Mouse (Mus musculus) Muller cell, postnatal 12 days (primary cell): ENCODE results near the gene Gm10188.

Experiments
- DNase-seq: peaks from one replicate; pipeline ENCODE4 v3.0.0-alpha.2; 2015; ENCODE audit errors: inconsistent ontology term

Gene Gm10188

DNA sequence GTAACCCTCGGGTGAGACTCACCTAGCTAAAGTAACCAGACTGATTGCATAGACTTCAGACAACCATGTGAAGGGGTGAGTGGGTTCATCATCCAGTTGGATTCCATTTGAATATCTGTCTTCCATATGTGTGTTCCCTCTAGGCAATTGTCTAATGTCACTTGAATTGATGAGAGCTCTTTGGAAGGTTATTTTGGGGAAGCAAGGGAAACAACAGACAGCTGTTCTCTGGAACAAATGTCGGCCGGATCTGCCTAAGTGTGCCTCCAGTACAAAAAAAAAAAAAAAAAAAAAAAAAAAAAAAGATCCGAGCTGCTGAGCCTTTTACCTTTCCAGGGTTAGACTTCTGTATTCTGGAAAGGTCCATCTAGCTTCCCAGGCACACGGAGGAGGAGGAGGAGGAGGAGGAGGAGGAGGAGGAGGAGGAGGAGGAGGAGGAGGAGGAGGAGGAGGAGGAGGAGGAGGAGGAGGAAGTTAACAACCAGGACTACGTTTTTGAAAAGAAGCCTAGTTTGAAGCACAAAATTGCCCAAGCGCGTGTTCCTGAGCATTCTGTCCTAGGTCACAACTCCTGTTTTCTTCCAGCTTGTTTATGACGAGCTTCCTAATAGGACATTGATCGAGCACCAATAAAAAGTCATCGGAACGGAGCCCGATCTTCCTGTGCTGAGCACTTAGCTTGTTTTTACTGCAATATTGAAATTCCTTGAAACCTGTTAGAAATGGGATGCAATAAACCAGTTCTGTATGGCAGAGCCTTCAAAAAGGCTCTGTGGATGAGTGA is 3.1 kb downstream of the Gm10188 start:
- no peak for DNase-seq

DNA sequence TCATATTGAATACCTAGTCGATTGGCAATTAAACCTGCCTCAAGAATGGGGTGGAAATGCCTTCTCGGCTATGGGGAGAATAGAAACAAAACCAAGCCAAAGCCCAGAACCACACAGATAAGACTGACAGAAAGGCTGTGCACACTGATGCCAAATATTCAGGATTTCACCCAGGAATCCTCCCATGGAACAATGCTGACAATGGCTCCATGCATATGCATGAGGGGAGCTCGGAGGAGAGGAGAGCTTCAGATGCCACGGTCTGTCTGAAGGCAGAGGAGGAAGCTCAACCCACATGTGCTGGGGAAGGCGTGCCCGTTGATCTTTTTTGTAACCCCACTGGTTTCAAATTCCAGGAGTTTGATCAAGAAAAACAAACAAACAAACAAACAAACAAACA is 7.4 kb downstream of the Gm10188 start:
- DNase-seq, result peak; percentile 31

DNA sequence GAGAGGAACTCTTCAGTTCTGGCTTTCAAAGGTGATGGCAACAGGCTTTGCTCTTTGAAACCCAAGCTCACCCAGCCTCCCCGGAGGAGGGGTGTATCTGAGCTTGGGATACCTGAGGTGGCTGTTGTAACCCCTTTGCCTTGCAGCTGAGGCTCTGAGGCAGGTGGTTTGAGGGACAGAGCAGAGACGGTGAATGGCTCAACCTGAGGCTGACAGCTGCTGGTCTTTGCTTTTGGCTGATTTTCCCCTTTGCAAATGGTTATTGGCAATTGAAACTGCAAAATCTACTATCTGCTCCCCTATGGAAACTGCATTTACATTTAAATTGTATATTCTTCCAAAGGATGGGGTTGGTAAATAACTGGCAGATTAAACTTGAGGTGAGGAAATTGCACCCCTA is 7.9 kb downstream of the Gm10188 start:
- no peak for DNase-seq

DNA sequence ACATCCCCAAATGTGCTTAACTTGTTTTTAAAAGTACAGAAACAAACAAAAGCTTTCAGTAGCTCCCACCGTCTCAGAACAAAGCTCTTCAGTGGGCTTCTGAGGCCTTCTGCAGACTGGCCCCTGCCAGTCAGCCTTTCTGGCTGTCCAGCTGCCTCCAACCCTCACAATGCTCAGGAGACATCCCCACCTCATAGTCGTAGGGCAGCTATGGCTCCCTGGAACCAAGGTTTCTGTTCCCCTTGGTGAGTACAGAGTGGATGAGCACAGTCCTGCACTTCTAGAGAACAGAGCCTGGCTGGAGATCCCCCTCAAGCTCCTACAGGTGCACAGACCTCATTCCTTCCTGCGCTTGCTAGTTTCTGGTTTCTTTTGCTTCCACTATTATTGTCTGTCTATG is 13.3 kb downstream of the Gm10188 start:
- no peak for DNase-seq

DNA sequence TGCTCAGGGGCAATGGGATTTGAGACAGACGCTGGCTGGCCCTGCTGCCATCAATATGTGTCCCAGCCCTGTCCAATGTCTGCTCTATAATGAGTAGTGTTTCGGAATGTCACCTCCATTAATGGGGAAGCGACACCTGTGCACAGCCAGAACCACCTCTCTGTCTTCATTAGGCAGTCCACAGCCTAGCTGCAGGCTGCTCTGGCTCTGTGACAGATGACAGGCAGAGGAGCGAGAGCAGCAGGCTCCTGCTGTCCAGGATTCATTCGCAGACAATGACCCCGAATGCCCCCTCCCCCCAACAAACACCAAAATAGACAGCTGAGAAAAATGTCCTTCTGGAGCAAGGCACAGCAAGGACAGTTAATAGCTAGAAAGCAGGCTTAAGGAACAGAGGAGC is 16.5 kb downstream of the Gm10188 start:
- peak; percentile 39 for DNase-seq

DNA sequence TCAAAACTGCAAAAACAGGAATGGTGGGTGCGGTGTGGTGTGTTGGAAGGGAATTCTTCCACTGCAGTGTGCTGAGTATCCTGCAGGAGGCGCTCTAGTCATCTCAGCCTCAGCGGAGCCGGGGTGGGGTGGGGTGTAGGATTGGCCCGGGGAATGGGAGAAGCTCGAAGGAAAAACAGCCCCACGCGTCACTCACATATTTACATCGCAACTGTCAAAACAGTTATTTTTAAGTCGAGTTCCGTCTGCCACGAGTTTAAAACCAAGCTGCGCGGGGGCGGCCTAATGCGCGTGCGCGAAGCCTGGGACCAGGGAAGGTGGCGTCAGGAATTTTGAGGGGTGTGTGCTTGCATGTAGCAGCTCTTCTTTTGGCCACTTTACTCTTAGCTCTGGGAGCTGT is 17.3 kb downstream of the Gm10188 start:
- DNase-seq, result peak; percentile 49

DNA sequence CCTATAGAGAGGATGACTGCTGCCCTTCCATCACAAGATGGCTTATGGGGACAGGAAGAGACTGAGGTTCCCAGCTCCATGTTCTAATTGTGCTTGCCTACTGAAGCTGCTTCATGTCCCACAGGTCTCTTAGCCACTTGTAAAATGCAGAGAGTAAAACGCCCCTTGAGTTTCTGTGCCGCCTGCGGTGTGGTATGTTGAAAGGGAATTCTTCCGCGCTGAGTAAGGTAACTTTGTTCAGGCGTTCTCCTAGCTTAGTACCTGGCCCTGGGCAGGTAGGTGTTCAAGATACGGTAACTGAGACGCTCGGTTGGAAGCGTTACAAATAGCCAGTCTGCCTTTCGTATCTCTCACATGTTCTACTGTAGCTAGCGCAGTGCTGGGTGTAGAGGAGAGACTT is 17.9 kb downstream of the Gm10188 start:
- no peak for DNase-seq

DNA sequence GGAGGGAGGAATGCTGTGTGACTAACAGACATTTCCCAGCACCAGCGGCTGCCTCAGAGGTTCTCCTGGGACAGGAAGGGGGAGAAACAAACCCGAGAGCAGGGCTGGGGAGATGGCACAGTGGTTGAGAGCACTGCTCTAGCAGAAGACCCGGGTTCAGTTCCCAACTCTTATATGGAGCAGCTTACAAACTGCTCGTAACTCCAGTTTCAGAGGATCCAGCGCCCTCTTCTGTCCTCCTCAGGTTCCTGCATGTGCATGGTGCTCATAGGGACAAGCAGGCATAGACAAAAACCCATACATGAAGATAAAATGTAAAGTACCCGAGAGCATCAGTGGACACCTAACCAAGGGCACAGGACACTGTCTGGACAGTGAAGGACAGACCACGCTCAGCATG is 18.6 kb downstream of the Gm10188 start:
- DNase-seq, result no peak

DNA sequence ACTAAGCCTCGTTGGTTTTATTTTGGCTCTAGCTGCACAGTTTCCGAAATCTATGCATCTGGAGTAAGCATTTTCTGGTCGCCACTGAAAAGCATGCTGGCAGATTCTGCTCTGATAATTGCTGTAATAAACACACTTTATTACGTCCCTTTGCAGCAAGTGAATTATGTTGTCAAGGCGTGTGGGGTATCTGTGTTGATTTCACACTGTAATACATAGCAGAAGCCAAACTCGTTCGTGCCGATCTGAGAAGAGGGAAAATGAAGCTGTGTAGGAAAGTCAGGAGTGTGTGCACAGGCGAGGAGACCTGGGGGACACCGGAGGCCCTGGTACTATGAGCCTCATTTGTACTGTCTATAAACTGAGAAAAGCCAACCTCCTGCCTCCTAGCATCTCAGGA is 20.2 kb downstream of the Gm10188 start:
- DNase-seq, result no peak

DNA sequence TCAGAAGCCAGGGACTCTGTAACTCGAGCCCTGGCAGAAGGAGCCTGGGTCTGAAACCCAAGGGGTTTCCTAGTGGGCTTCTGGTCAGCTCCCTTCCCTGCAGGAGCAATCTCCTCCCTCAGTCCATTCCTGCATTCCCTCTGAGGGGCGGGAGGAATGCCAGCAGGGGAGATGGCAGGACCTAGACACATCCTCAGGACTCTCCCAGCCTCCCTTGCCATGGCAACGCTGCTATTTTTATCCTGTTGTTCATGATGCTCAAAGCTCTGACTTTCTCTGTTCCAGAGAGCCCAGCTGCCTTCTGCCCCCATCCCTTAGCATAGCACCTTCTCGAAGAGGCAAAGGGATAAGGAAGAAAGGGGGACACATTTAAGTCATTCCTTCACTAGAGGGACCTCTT is 21.4 kb downstream of the Gm10188 start:
- peak; percentile 79 for DNase-seq

DNA sequence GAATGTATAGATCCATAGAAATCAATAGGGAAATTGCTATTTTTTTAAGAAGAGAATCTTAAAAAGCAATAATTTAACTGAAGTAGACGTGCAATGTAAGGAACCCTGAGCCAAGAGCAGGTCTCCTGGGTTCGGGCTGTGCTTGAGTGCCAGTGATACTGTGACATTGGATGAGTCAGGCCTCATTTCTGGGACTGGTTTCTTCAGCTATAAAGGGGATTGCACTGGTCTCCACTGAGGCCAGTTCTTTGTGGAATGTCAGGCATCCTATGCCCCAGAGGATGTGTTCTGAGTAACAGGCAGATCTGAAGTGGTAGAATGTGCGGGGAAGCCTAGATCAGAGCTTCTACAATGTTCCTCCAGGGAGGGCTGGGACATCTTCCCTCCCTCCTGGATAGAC is 22.7 kb downstream of the Gm10188 start:
- peak; percentile 71 for DNase-seq

DNA sequence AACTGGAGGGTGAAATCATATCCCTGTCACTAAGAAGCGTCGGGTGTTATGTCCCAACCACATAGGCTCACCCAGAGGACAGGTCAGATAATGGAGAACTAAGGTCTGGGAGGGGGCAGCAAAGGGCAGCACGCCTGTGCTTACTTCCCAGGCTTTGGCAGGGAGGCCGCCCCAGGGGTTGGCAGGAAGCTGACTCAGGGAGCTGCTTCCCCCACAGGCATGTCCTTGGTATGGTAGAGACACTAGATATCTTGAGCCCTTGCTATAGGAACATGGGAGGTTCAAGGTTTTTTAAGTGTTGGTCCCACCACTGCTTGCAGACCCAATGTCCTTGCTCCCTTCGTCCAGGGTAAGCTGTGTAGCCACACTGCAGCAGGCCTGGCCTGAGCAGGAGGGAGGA is 23.6 kb downstream of the Gm10188 start:
- no peak for DNase-seq

DNA sequence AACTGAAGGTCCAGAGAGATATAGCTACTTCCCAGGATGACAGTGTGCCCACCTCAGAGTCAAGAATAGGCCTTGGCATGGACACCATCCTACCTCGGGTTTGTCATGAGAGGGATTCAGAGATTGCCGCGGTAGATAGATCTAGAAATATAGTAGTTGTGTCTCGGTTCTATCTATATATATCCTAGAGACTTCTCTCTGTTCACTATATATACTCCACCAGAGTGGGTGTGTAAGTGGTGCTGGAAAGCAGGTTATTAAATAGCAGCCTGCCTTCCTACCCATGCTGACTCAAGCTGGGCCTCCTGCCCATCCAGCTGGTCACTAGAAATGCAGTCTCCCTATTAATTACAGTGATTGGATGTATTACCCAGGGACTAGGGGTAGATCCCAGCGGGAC is 26.8 kb downstream of the Gm10188 start:
- DNase-seq, result no peak

DNA sequence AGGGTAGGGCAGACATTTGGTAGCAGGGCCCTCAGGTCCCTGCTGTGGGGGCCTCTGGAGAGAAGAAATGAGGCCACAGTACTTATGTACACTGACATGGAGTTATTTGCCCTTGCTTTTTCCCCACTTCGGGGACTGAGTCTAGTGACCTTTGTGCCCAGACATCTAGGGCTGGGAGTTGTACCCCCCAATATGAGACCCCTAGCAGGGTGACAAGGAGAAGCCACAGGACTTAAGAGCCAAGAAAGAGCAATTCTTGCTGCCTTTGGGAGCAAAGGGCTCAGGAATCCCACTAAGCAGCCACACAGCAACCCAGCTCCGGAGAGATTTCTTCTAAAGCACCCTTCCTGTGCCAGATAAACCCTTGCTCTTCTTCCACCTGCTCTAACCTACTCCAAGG is 27.6 kb downstream of the Gm10188 start:
- DNase-seq, result no peak

DNA sequence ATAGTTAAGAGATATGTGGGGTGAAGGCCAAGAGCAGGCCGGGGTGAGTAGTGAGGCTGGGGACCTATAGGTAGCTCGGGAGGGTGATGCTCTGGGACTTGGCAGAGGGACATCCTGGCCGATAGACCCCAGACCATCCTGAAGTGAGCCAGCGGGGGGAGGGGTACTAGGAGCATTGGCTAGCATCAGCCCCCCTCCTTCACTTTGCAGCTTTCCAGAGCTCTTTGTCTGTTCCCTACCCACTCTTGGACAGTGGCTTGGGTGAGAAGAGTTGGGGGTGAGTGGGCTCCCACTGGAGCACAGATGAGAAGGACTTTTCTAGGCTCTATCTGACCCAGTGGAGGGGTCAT is 28.1 kb downstream of the Gm10188 start:
- DNase-seq, result no peak

DNA sequence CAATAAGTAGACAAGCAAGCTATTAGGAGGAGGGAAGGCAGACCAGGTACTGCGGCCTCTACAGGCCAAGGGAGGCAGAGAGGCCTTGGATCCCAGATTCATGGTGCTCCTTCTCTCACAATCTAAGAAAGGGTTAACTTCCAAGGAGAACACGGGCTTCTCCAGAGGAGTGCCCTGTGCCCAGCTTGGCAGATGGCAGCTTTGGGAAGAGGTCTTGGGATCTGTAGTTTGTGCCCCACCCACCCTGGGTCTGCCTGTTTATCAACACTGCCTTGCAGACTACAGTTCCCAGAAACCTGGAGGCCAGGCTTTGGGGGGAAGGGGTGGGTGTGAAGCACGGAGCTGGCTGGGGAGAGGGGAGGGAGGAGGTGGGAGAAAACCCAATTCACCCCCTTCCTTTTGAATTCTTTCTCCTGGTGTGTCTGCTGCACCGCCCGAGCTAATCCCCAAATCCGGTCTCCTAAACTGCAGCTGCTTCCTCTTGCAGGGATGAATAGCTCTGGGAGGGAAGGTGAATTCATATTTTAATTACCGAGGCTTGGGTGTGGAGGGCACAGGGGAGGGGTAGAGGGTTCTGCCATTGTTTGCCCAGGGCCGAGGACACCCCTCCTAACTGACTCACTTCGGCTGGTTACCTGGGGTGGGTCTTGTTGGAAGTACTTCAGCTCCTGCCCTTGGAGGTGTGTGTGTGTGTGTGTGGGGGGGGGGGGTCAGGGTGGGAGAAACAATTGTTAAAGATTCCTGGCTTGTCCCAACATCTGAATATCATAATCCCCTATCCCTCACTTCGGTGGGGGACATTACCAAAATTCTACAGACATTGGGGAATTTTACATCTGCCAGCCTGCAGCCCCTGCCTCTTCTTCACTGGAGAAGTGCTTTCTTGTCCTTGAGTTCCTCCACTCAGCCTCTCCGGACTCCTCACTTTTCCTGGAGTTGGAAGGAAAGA is 28.7 kb downstream of the Gm10188 start:
- DNase-seq, result no peak

DNA sequence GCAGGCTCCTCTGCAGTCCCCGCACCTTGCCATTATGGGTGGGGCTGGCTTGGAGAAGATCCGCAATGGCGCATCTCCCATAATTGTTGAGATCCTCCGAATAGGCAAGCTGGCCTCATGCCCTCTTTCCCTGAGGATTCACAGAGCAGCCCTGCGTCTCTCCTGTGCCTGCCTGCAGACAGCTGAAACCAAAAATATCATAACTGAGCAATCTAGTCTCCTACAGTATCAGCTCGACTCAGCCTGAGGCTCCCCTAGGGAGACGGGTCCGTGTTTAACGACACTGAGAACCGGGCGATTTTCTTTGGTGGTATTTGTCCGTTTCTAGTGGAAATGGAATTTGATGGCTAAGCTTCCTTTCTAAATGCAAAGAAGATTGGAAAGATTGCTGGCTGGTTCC is 29.6 kb downstream of the Gm10188 start:
- DNase-seq, result no peak

DNA sequence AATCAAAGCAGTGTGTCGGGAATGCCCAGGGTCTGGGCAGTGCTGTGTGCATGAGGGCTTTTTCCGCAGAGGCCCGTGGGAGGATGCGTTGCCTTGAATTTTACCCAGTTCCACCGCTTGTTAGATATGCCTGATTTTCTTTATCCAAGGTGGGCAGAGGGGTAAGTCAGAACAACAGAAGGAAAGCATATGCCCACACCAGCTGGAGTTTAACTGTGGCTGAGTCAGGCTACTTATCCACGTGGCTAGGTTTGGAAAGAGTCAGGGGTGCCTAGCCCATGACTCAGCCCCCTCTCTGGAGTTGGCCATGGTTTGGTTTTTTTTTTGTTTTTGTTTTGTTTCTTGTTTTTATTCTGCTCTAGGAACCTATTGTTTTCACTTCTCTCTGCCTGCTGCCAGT is 30.3 kb downstream of the Gm10188 start:
- DNase-seq, result peak; percentile 81

DNA sequence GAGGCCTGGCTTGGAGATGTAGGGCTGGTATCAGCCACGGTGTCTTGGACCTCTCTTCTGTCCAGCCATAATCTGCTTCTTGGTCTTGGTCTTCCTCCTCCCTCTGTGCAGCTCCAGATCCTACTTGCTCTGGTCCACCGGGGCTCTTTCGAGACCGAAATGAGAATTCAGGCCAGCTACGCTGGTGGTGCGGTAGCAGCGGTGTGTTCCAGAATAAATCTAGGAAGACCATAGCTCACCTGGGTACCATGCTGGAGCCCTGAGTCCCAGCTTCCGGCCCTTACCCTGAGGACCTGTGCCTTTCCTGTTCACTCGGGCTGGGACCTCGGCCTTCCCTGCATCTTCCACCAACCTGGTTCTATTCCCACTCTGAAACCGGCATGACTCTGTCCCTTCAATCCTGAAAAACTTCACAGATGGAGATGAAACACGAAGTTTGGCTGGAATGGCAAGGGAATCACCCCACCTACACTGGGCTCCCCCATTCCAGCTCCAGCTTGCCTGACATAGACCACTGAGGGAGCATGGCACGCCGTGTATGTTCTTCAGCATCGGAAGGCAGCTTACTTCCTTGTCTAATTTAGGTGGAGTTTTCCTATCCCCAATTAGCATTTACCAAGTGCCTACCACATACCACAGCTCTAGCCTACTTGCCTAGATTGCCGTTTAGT is 31.0 kb downstream of the Gm10188 start:
- no peak for DNase-seq

DNA sequence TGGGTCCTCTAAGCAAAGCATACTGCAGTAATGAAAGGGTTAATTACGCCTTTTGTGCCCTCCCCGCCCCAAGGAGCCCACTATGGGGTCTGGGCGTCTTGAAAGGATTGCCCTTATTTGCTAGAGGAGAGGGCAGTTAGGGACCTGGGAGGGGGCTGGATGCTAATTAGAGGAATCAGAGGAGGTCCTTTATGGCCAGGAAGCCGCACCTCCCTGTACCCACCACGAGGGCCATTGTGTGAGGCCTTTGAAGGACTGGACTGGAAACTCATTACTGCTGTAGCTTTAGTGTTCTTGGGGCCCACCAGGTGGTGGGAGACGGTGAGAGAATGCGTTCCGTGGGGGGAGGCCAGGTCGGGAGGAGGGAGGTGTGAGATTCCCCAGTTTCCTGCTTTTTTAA is 31.9 kb downstream of the Gm10188 start:
- DNase-seq, result no peak

DNA sequence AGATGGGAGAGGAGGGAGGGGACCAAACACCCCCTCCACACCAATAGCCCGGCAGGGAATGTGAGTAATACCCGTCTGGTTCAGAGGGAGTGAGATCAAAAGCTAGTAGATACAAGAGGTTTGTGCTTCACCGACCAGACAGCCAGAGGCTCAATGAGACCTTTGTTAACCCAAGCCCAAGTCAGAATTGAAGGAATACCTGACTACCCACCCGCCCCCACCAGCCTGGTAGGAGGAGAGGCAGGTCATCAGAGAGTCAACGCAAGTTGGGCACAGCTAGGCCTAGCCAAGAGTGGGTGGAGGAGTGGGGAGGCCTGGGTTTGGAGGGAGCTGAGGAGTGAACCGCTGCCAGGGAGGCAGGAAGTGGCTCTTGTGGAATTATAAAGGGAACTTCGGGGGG is 33.2 kb downstream of the Gm10188 start:
- peak; percentile 86 for DNase-seq

DNA sequence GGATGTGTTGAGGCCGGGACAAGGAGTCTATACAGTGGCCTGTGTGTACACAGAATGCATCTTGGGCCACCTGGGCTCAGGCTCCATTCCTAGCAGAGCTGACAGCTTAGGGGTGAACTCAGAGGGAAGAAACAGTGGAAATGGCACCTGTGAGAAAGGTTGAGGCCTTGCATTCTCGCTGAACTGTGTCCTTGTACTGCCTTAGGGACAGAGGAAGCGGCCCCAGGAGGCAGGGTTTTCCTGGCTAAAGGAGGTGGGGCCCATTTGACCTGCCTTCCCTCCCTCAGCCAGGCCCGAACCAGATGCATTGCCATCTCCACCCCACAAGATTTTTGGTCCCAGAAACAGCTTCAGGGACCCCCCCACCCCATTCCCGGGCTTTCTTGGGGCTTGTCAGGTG is 33.9 kb downstream of the Gm10188 start:
- DNase-seq, result no peak

DNA sequence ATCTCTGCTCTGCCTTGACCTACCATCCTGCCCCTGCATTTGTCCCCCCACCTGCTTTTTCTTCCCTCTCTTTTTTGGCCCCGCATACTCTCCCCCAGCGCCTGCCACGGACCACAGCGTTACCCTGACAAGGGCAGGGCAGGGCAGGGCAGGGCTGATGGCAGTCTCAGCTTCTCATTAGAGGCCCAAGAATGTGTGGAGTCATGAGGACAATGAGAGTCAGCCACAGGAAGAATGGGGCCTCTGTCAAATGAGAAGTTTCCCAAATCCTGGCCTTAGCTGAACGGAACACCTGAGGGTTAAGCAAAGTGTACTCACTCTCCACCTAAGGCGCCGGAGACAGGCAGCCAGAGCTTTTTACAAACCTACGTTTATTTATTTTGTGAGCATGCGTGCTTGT is 34.5 kb downstream of the Gm10188 start:
- DNase-seq, result no peak
